Mouse (Mus musculus): ENCODE data around the gene Upk1a. TPM values are rescaled to one million over a fixed set of nuclear protein-coding genes. Genes with fewer than 3 reads are reported as not detected.

The Upk1a gene
- polyA plus RNA-seq, 1 experiment from 2014 or later = 0.39 TPM

- no peaks in the 10 kb centered on the region for H3K4me1 ChIP-seq (ENCODE audit: control insufficient read depth, insufficient read depth, low read length)
- no peak for DNase-seq (ENCODE audit: low spot score)
- no peak overlapping the region for H3K4me2 ChIP-seq (ENCODE audit: low read depth, low read length)
- ATAC-seq (ENCODE audit: low read depth) = no peak
- no peak overlapping the region for H3K4me3 ChIP-seq (ENCODE audit: low read depth, low read length)
- no peaks in the 10 kb centered on the region for H3K27me3 ChIP-seq (replicated peaks; ENCODE audit: control insufficient read depth, insufficient read depth, low read length)
- H3K27ac ChIP-seq (replicated peaks; ENCODE audit: low read depth, low read length) = no peak overlapping the region
- WGBS = 74% methylated on average over 5 of the region's 5 CpGs
- no peak overlapping the region for H3K9ac ChIP-seq (ENCODE audit: low read depth, low read length)
- no peaks in the 10 kb centered on the region for H3K36me3 ChIP-seq (ENCODE audit: control insufficient read depth, insufficient read depth, low read length)
- no peaks in the 10 kb centered on the region for H3K9me3 ChIP-seq (ENCODE audit: control insufficient read depth, low read length)
Measured at GRCm38 (mm10) chr7:30596093-30596492, 16.6 kb downstream of the Upk1a start.

- 78% methylated on average over 2 of the region's 4 CpGs for WGBS
- H3K36me3 ChIP-seq (ENCODE audit: control insufficient read depth, insufficient read depth, low read length) = no peaks in the 10 kb centered on the region
- H3K4me2 ChIP-seq (ENCODE audit: low read depth, low read length) = no peak overlapping the region
- no peak for ATAC-seq (ENCODE audit: low read depth)
- DNase-seq (ENCODE audit: low spot score) = no peak
- no peak overlapping the region for H3K9ac ChIP-seq (ENCODE audit: low read depth, low read length)
- H3K9me3 ChIP-seq (ENCODE audit: control insufficient read depth, low read length) = no peaks in the 10 kb centered on the region
- no peaks in the 10 kb centered on the region for H3K4me1 ChIP-seq (ENCODE audit: control insufficient read depth, insufficient read depth, low read length)
- no peaks in the 10 kb centered on the region for H3K27me3 ChIP-seq (replicated peaks; ENCODE audit: control insufficient read depth, insufficient read depth, low read length)
- H3K27ac ChIP-seq (replicated peaks; ENCODE audit: low read depth, low read length) = no peak overlapping the region
- no peak overlapping the region for H3K4me3 ChIP-seq (ENCODE audit: low read depth, low read length)
Measured at GRCm38 (mm10) chr7:30594510-30595024, 18.1 kb downstream of the Upk1a start.

GRCm38 (mm10) chr7:30593579-30594509, 18.8 kb downstream of the Upk1a start:
- no peak for DNase-seq (ENCODE audit: low spot score)
- H3K27ac ChIP-seq (replicated peaks; ENCODE audit: low read depth, low read length) = no peak overlapping the region
- no peak overlapping the region for H3K9ac ChIP-seq (ENCODE audit: low read depth, low read length)
- no peak overlapping the region for H3K4me3 ChIP-seq (ENCODE audit: low read depth, low read length)
- 71% methylated on average over 10 of the region's 10 CpGs for WGBS
- ATAC-seq (ENCODE audit: low read depth) = no peak
- no peaks in the 10 kb centered on the region for H3K27me3 ChIP-seq (replicated peaks; ENCODE audit: control insufficient read depth, insufficient read depth, low read length)
- H3K36me3 ChIP-seq (ENCODE audit: control insufficient read depth, insufficient read depth, low read length) = no peaks in the 10 kb centered on the region
- H3K9me3 ChIP-seq (ENCODE audit: control insufficient read depth, low read length) = no peaks in the 10 kb centered on the region
- H3K4me2 ChIP-seq (ENCODE audit: low read depth, low read length) = no peak overlapping the region
- no peaks in the 10 kb centered on the region for H3K4me1 ChIP-seq (ENCODE audit: control insufficient read depth, insufficient read depth, low read length)

- Histone ChIP-seq H3K9ac (ENCODE audit: low read depth, low read length) (no peak overlapping the region), H3K27me3 (replicated peaks; ENCODE audit: control insufficient read depth, insufficient read depth, low read length) (no peaks in the 10 kb centered on the region), H3K27ac (replicated peaks; ENCODE audit: low read depth, low read length) (no peak overlapping the region), H3K4me2 (ENCODE audit: low read depth, low read length) (no peak overlapping the region), H3K4me1 (ENCODE audit: control insufficient read depth, insufficient read depth, low read length) (no peaks in the 10 kb centered on the region), H3K9me3 (ENCODE audit: control insufficient read depth, low read length) (no peaks in the 10 kb centered on the region), H3K4me3 (ENCODE audit: low read depth, low read length) (no peak overlapping the region), H3K36me3 (ENCODE audit: control insufficient read depth, insufficient read depth, low read length) (no peaks in the 10 kb centered on the region)
- WGBS = 49% methylated on average over 5 of the region's 5 CpGs
- DNase-seq (ENCODE audit: low spot score) = no peak
- ATAC-seq (ENCODE audit: low read depth) = no peak
Measured at GRCm38 (mm10) chr7:30592772-30593423, 19.7 kb downstream of the Upk1a start.

- WGBS = 56% methylated on average over 4 of the region's 4 CpGs
- DNase-seq (ENCODE audit: low spot score) (no peak), ATAC-seq (ENCODE audit: low read depth) (no peak)
- Histone ChIP-seq H3K4me2 (ENCODE audit: low read depth, low read length) (no peak overlapping the region), H3K9ac (ENCODE audit: low read depth, low read length) (no peak overlapping the region), H3K27me3 (replicated peaks; ENCODE audit: control insufficient read depth, insufficient read depth, low read length) (no peaks in the 10 kb centered on the region), H3K36me3 (ENCODE audit: control insufficient read depth, insufficient read depth, low read length) (peaks cover 2% of the 10 kb centered on the region; the same call in 1 of the 2 replicates), H3K9me3 (ENCODE audit: control insufficient read depth, low read length) (no peaks in the 10 kb centered on the region), H3K27ac (replicated peaks; ENCODE audit: low read depth, low read length) (no peak overlapping the region), H3K4me3 (ENCODE audit: low read depth, low read length) (no peak overlapping the region), H3K4me1 (ENCODE audit: control insufficient read depth, insufficient read depth, low read length) (peaks cover 7% of the 10 kb centered on the region; the same call in 1 of the 2 replicates)
Measured at GRCm38 (mm10) chr7:30591605-30591951, 21.1 kb downstream of the Upk1a start.

- Histone ChIP-seq H3K27me3 (replicated peaks; ENCODE audit: control insufficient read depth, insufficient read depth, low read length) (no peaks in the 10 kb centered on the region), H3K36me3 (ENCODE audit: control insufficient read depth, insufficient read depth, low read length) (peaks cover 7% of the 10 kb centered on the region; the same call in 1 of the 2 replicates), H3K9ac (ENCODE audit: low read depth, low read length) (no peak overlapping the region), H3K4me1 (ENCODE audit: control insufficient read depth, insufficient read depth, low read length) (peaks cover 7% of the 10 kb centered on the region; the same call in 1 of the 2 replicates), H3K4me2 (ENCODE audit: low read depth, low read length) (no peak overlapping the region), H3K27ac (replicated peaks; ENCODE audit: low read depth, low read length) (no peak overlapping the region), H3K9me3 (ENCODE audit: control insufficient read depth, low read length) (no peaks in the 10 kb centered on the region), H3K4me3 (ENCODE audit: low read depth, low read length) (no peak overlapping the region)
- DNase-seq (ENCODE audit: low spot score) = no peak
- WGBS = 86% methylated on average over 9 of the region's 9 CpGs
- ATAC-seq (ENCODE audit: low read depth) = no peak
Measured at GRCm38 (mm10) chr7:30590927-30591604, 21.6 kb downstream of the Upk1a start.

GRCm38 (mm10) chr7:30589435-30590301, 23.0 kb downstream of the Upk1a start:
- peak; percentile 89 for DNase-seq (ENCODE audit: low spot score)
- peak overlapping the region; percentile 94 for H3K4me3 ChIP-seq (ENCODE audit: low read depth, low read length)
- H3K27me3 ChIP-seq (replicated peaks; ENCODE audit: control insufficient read depth, insufficient read depth, low read length) = no peaks in the 10 kb centered on the region
- WGBS = 29% methylated on average over 40 of the region's 40 CpGs
- peak overlapping the region; percentile 96 for H3K9ac ChIP-seq (ENCODE audit: low read depth, low read length)
- peaks cover 21% of the 10 kb centered on the region for H3K36me3 ChIP-seq (ENCODE audit: control insufficient read depth, insufficient read depth, low read length)
- H3K4me2 ChIP-seq (ENCODE audit: low read depth, low read length) = peak overlapping the region; percentile 96
- ATAC-seq (ENCODE audit: low read depth) = peak; percentile 70
- peaks cover 7% of the 10 kb centered on the region; the same call in 1 of the 2 replicates for H3K4me1 ChIP-seq (ENCODE audit: control insufficient read depth, insufficient read depth, low read length)
- no peaks in the 10 kb centered on the region for H3K9me3 ChIP-seq (ENCODE audit: control insufficient read depth, low read length)
- H3K27ac ChIP-seq (replicated peaks; ENCODE audit: low read depth, low read length) = peak overlapping the region; percentile 89
